Mouse (Mus musculus) mouse embryonic stem cell (cell line): ENCODE measurements around the gene Amz1.

ENCODE experiments used
- in situ Hi-C, 2 experiments: fragments of 300-500 bp; cut with MboI; formaldehyde crosslinking; loops; 1 replicate in 1 of 2; 3 replicates in 1 of 2; pipeline ENCODE4 v1.14.3; 2019 to 2020; ENCODE audit warnings: low sequenced_read_pairs in 2 of 2, low pct_unique_long_range_greater_than_20kb in 1 of 2, mixed read lengths in 1 of 2; ENCODE audit not compliant: unreplicated experiment in 1 of 2

The Amz1 gene

DNA sequence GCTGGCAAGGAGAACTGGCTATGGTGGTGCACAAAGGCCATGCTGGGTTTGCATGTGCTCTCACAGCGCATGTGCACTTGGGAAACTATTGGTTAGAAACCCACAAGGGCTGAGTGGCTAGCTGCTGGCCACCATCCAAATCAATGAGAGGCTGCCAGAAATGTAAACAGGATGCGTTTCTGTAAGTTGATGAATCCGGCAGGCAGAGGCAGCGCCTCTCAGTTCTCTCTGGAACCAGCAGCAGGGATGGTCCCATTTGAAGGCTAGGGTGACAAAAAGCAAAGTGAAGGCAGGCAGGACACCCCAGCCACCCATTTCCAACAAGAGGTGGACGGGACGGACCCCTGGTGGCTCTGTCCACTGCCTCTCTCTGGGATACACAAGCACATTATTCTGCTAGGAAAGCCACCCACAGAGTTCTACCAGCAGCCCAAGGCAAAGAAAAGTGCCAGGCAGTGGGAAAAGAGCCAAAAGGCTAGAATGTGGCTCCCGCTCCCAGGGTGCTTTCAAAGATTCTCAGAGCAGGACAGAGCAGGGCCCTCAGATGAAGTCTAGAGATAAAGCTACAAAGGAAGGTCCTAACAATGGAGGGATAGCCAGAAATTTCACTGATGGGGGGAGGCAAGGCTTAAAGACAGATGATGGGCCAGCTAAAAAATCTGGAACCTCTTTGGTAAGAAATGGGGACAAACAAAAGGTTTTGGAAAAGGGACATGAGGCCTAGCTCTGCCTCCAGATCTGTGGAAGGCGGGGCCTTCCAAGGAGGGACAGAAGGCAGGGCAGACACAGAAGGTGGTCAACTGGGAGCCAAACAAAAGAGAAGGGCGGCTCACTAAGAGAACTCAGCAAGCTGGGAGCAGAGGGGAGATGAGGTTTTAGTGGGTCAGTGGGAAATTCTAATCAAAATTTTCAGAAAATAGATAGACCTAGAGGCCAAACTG, 67.3 kb downstream of the Amz1 start:
- in situ Hi-C loops: no loop called here

DNA sequence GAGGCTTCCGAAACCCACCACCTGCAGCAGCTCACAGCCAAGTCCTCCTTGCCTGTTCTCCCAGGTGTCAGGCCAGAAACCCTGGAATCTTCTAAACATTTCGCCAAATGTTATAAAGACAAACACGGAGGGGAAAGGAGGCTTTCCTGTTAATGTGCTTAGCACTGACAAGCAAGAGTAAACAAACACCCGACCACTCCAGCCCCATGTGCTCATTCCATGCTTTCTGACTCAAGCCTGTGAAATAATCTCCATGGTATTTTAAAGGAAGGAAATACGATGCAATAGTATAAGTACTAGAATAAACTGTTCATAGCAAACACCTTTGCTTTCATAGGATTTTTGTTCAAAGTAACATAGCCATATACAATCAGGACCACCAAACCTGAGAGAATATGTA, 68.3 kb downstream of the Amz1 start:
- in situ Hi-C loops: no loop called here

DNA sequence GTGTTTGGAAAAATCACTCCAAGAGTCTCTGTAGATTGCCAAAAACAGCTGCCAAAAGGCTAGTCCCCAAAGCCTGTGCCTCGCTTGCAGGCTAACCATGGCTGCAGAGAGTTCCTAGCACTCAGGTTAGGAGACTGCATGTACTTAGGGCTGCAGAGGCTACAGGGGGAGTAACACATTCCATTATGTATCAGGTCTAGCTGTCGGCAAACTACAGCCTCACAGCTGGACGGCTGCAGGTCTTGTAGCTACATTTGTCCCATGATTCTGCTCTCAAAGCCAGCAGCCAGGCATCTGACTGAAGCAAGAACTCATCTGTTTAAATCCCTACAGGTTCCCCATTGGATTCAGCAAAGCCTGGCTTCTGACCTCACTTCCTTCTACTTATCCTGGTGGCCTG, 70.8 kb downstream of the Amz1 start:
- in situ Hi-C loops: no loop called here

DNA sequence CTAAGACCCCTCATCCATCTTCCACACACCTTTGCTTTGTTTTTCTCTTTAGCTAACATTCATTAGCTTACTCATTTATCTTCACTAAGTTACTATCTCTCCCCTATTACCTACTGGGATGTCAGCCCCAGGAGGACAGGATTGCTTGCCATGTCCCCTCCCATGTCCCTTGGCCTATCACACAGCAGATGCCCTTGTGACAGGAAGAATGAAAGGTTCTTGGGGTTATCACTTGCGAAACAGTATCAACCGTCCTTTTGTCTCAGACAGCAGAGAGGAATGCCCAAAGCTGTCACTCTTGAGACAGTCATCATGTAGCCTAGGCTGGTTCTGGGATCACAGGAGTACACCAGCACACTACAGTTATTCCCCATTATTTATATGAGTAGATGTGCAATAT, 71.2 kb downstream of the Amz1 start:
- in situ Hi-C loops: no loop called here

DNA sequence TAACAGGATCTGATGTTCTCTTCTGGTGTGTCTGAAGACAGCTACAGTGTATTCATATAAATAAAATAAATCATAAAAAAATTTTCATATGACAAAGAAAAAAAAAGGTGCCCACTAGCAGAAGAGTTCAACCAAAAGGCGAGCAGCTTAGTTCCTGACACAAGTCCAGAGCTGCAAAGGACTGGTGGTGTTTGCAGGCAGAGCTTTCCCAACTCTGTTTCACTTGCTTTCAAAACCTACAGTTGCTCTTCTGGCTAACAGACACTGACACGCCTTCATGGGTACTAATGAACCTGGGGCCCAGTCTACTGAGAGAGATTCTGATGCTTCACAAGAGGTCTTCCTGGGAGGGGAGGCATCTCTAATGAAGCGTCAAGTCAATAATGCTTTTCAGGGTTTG, 72.1 kb downstream of the Amz1 start:
- in situ Hi-C loops: no loop called here

DNA sequence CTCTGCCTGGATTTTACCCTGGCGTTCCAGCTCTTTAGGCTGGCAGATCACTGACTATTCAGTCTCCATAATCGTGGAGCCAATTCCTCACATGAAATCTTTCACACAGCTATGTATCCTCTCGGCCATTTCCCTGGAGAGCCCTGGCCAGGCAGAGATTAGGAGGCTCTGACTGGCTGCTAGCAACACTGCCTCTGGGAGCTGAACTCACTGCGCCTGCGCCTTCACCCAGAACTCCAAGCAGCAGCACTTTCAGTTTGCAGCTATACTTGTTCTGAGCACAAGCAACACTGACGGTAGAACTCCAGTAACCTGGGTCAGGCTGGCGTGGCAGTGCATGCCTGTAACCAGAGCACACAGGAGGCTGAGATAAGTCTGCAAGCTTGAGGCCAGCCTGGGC, 74.2 kb downstream of the Amz1 start:
- in situ Hi-C loops: no loop called here

DNA sequence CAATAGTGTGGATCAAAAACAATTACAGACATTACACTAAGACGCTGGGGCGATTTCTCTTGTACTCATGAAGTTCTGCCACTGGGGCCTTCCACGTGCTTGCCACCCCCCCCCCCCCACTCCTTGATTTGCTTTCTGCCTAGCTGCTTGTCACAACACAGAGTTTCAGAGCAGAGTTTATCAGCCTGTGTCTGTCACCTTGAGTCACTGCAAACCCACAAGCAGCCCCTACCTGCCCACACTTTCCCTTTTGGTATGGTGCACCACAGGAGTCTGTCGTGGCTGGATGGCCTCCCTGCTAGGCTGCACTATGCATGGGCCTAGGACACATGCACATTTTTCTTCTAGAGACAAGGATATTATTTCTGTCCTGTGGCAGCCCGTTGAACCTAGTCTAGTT, 74.8 kb downstream of the Amz1 start:
- in situ Hi-C loops: no loop called here

DNA sequence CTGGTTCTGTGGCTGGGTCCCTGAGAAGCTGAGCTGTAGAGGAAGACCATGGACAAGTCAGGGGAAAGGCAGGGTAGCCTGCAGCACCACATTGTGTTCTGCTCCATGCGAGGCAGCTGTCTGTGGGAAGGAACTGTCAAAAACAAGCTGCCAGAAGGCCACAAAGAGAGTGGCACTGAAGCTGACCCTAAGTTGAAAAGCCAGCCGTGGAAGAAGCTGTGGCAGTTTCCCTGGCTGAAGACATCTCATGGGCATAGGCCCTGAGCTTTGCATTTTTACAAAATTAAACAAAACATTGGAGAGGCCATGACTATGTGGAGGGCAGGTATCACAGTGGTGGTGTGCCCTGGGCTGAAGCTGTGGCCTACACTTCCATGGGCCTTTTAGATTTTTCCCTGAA, 75.3 kb downstream of the Amz1 start:
- in situ Hi-C loops: no loop called here

DNA sequence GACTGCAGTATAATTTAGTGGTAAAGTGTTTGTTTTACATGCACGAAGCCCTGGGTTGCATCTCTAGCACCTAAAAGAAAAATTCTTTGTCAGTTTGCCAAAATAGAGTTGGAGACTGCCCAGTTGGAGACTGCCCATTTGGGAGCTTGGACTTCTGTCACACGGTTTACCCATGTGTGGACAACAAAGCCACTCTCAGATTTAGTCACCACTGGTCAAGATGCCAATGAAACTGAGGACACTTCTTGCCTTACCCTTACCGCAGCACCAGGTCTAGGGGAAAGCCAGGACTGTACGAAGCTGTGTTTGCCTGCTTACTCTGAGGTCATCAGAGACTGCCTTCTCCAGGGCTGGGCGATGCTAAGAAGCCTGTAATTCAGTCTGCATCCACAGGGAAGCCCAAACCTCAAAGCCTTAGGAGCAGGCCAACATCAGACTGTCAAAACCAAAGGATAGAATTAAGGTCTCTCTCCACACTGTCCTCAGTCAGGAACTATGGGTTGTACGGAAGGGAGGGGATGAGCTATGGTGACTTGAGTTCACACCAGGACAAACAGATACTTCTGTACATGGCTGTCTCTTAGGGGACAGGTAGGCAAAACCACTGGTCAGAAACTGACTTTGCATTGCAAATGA, 76.5 kb downstream of the Amz1 start:
- in situ Hi-C loops: no loop called here

DNA sequence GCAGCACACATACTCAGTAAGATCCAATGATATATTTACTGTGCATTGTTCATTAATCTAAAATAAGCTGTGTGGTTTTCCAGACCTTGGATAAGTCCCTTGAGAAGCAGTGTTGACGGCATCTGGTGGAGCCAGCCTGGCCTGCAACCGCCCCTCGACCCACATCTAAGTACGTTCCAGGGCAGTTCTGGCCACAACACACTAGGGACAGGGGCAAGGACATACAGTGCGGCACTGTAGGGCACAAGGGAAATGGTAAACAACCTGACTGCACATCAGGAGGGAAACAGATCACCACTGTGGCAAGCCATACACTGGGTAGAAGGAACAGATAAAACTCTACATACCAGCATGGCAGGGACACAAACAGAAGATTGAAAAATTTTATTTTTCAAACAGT, 77.9 kb downstream of the Amz1 start:
- in situ Hi-C loops: no loop called here

DNA sequence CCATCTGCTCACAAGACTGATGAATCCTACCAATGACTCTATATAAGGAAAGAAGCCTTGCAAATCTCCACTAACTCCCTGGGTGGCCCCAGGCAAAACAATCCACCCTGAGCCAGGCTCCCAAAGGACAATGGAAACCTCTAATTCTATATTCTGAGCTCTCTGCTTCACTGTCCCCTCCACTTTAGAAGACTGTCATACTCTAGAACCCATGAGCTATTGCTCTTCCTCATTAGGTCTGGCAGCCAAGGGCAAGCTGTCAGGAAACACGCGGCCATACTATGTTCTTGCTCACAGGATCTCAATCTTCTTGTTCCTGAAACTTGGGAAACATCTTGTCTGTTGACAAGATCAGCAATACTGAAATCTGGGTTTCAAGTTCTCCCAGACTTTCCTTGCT, 82.3 kb downstream of the Amz1 start:
- in situ Hi-C loops: no loop called here

DNA sequence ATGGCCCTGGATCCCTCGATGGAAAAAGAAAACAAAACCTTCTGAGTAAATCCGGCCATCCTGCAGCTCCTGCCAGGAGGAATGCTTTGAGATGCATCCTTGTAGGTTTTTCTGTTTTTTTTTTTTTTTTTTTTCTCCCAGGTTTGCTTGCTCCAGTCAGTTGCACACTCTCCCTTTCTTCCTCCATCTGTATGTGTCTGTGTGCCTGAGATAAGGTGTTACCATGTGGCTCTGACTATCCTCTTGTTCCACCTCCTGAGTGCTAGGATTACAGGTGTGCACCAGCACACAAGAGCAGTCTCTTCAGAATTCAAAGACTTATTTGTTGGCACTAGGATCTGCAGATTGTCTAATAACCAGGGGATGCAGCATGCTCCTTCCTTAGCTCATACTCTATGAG, 83.0 kb downstream of the Amz1 start:
- in situ Hi-C loops: no loop called here
